9 mouse cellular contexts compared by ENCODE assay signal in genomic region chr2:165074937-165075336, GRCm38 (mm10). TPM values are rescaled to one million over a fixed set of nuclear protein-coding genes. Genes with fewer than 3 reads are reported as not detected.
A peak's percentile ranks its signal among the peaks of the same experiment; 100 is the strongest.
DNase-seq lines count a peak whose midpoint lies in the region; ATAC-seq lines count a peak whose summit lies in the region.
"Had no signal": no experiment of that assay in that cellular context is flagged by ENCODE, and none has a peak within 500 bp of the region (broad histone marks: within the 10 kb centered on the region; RNA-seq: fewer than 3 reads in every experiment).

No protein-coding gene starts in this region.

- peaks cover 50% of the 10 kb centered on the region for H3K27me3 ChIP-seq in limb, embryonic 11.5 days (ENCODE audit: control insufficient read depth, insufficient read depth, low read length)
- peaks cover 54% of the 10 kb centered on the region for H3K27me3 ChIP-seq in neural tube, embryonic 11.5 days (ENCODE audit: control insufficient read depth, insufficient read depth, low read length)
- peaks cover 38% of the 10 kb centered on the region for H3K27me3 ChIP-seq in stomach, embryonic 14.5 days (ENCODE audit: control insufficient read depth, insufficient read depth, low read length)

- no peak for ATAC-seq in limb, embryonic 11.5 days (ENCODE audit: insufficient number of reproducible peaks, low FRiP score, low TSS enrichment, low read depth)
- no peak for ATAC-seq in neural tube, embryonic 11.5 days (ENCODE audit: insufficient read depth, low FRiP score, low TSS enrichment)
- peak; percentile 25; the same call in 1 of the 2 replicates for ATAC-seq in stomach, embryonic 14.5 days (ENCODE audit: insufficient number of reproducible peaks, insufficient read depth, low FRiP score, low read depth)

- no peak overlapping the region for H3K9ac ChIP-seq in limb, embryonic 11.5 days (ENCODE audit: low read length)
- H3K9ac ChIP-seq in neural tube, embryonic 11.5 days (ENCODE audit: low read length), result no peak overlapping the region
- no peak overlapping the region for H3K9ac ChIP-seq in stomach, embryonic 14.5 days (replicated peaks; ENCODE audit: low read depth, low read length)
- H3K9ac ChIP-seq: embryonic facial prominence, embryonic 12.5 days had no signal

- no peaks in the 10 kb centered on the region for H3K36me3 ChIP-seq in limb, embryonic 11.5 days (ENCODE audit: control insufficient read depth, insufficient read depth, low read length)
- H3K36me3 ChIP-seq in neural tube, embryonic 11.5 days (ENCODE audit: control insufficient read depth, insufficient read depth, low read length), result no peaks in the 10 kb centered on the region
- H3K36me3 ChIP-seq in stomach, embryonic 14.5 days (ENCODE audit: control insufficient read depth, insufficient read depth, low read length), result no peaks in the 10 kb centered on the region
- H3K36me3 ChIP-seq: embryonic facial prominence, embryonic 12.5 days had no signal

- WGBS in limb, embryonic 11.5 days, result 38% methylated on average over 2 of the region's 2 CpGs
- WGBS in neural tube, embryonic 11.5 days, result 38% methylated on average over 2 of the region's 2 CpGs
- WGBS in stomach, embryonic 14.5 days, result 40% methylated on average over 2 of the region's 2 CpGs

- peak; percentile 85 to 88 for DNase-seq in B cell, adult 2 months
- DNase-seq in adrenal gland, postnatal 10 days, result peak; percentile 88
- peak; percentile 64 for DNase-seq in embryo, embryonic 11.5 days (ENCODE audit: low read depth, low spot score)
- peak; percentile 52 to 68 for DNase-seq in gastrocnemius, postnatal 4 days (ENCODE audit: low spot score in 2 of 2)
- DNase-seq in kidney, adult 8-10 months, result peak; percentile 55 to 84
- peak; percentile 89 for DNase-seq in limb, embryonic 11.5 days (ENCODE audit: low spot score)
- DNase-seq in neural tube, embryonic 11.5 days (ENCODE audit: low spot score), result peak; percentile 86

- H3K9me3 ChIP-seq in limb, embryonic 11.5 days (ENCODE audit: control insufficient read depth, low read length), result no peaks in the 10 kb centered on the region
- H3K9me3 ChIP-seq in neural tube, embryonic 11.5 days (ENCODE audit: control insufficient read depth, low read length), result no peaks in the 10 kb centered on the region
- no peaks in the 10 kb centered on the region for H3K9me3 ChIP-seq in stomach, embryonic 14.5 days (ENCODE audit: control insufficient read depth, low read depth, low read length)
- H3K9me3 ChIP-seq: embryonic facial prominence, embryonic 12.5 days had no signal

- no peak overlapping the region for H3K4me3 ChIP-seq in limb, embryonic 11.5 days (ENCODE audit: low read depth, low read length)
- no peak overlapping the region for H3K4me3 ChIP-seq in neural tube, embryonic 11.5 days (ENCODE audit: low read depth, low read length)
- no peak overlapping the region for H3K4me3 ChIP-seq in stomach, embryonic 14.5 days (ENCODE audit: low read depth, low read length)
- H3K4me3 ChIP-seq: embryonic facial prominence, embryonic 12.5 days had no signal

- H3K27ac ChIP-seq in limb, embryonic 11.5 days (replicated peaks; ENCODE audit: low read depth, low read length), result no peak overlapping the region
- H3K27ac ChIP-seq in neural tube, embryonic 11.5 days (ENCODE audit: low read depth, low read length), result no peak overlapping the region
- H3K27ac ChIP-seq in stomach, embryonic 14.5 days (ENCODE audit: low read length), result no peak overlapping the region
- H3K27ac ChIP-seq: embryonic facial prominence, embryonic 12.5 days had no signal

- H3K4me1 ChIP-seq in limb, embryonic 11.5 days (ENCODE audit: control insufficient read depth, insufficient read depth, low read length), result peaks cover 8% of the 10 kb centered on the region
- peaks cover 16% of the 10 kb centered on the region for H3K4me1 ChIP-seq in neural tube, embryonic 11.5 days (ENCODE audit: control insufficient read depth, insufficient read depth, low read length)
- no peaks in the 10 kb centered on the region for H3K4me1 ChIP-seq in stomach, embryonic 14.5 days (ENCODE audit: control insufficient read depth, insufficient read depth, low read length)

- no peak overlapping the region for H3K4me2 ChIP-seq in limb, embryonic 11.5 days (ENCODE audit: low read depth, severe bottlenecking)
- no peak overlapping the region for H3K4me2 ChIP-seq in neural tube, embryonic 11.5 days (ENCODE audit: low read depth)
- H3K4me2 ChIP-seq in stomach, embryonic 14.5 days (replicated peaks; ENCODE audit: low read depth, low read length), result no peak overlapping the region
- H3K4me2 ChIP-seq: embryonic facial prominence, embryonic 12.5 days had no signal

RNA-seq across cellular contexts. Expression of gene 1700025C18Rik, which starts 15.6 kb away (rescaled TPM):
- not detected for total RNA-seq in adrenal gland, postnatal 10 days (2021)
- total RNA-seq in gastrocnemius, postnatal 4 days (2021), result not detected
- not detected in 2 replicates for polyA plus RNA-seq in limb, embryonic 11.5 days (2014; fragmentation: Nextera tagmentation; extraction: Ambion mirVana)
- not detected in 2 replicates for polyA plus RNA-seq in neural tube, embryonic 11.5 days (2014; fragmentation: Nextera tagmentation; extraction: Ambion mirVana)
- not detected in 2 replicates for polyA plus RNA-seq in stomach, embryonic 14.5 days (2014; fragmentation: Nextera tagmentation; extraction: Ambion mirVana)
- polyA plus RNA-seq: embryonic facial prominence, embryonic 12.5 days had no signal

RNA-seq across cellular contexts. Expression of gene Cd40, which starts 19.5 kb away (rescaled TPM):
- total RNA-seq in adrenal gland, postnatal 10 days (2021), result 1 to 10 TPM; 2.9 to 3.3 TPM
- 1 to 10 TPM; 1.8 to 2.3 TPM for total RNA-seq in gastrocnemius, postnatal 4 days (2021)
- 9.1 and 11.1 TPM in 2 replicates for polyA plus RNA-seq in limb, embryonic 11.5 days (2014; fragmentation: Nextera tagmentation; extraction: Ambion mirVana)
- 8.5 and 8.9 TPM in 2 replicates for polyA plus RNA-seq in neural tube, embryonic 11.5 days (2014; fragmentation: Nextera tagmentation; extraction: Ambion mirVana)
- polyA plus RNA-seq in stomach, embryonic 14.5 days (2014; fragmentation: Nextera tagmentation; extraction: Ambion mirVana), result 8.3 and 9.7 TPM in 2 replicates

RNA-seq across cellular contexts. Expression of gene Ncoa5, which starts 40.3 kb away (rescaled TPM):
- 10 to 100 TPM; 29.3 to 35.9 TPM for total RNA-seq in adrenal gland, postnatal 10 days (2021)
- 10 to 100 TPM; 31.4 to 34.4 TPM for total RNA-seq in gastrocnemius, postnatal 4 days (2021)
- polyA plus RNA-seq in limb, embryonic 11.5 days (2014; fragmentation: Nextera tagmentation; extraction: Ambion mirVana), result 81.2 and 85.2 TPM in 2 replicates
- polyA plus RNA-seq in neural tube, embryonic 11.5 days (2014; fragmentation: Nextera tagmentation; extraction: Ambion mirVana), result 86.1 and 89.4 TPM in 2 replicates
- 53.8 and 54.3 TPM in 2 replicates for polyA plus RNA-seq in stomach, embryonic 14.5 days (2014; fragmentation: Nextera tagmentation; extraction: Ambion mirVana)
